Mouse (Mus musculus) brain, embryonic 14.5 days (tissue): ENCODE data around the gene Ccnf.

Experiments used
- CTCF ChIP-seq: fragments of 200-500 bp; IDR thresholded peaks from 2 replicates; pipeline ENCODE4 v1.5.1; 2012; ENCODE audit warnings: inconsistent platforms, mild to moderate bottlenecking, moderate library complexity, borderline replicate concordance; ENCODE audit not compliant: insufficient read depth, insufficient read length; ENCODE audit errors: extremely low read depth
- POLR2A ChIP-seq: fragments of 200-500 bp; IDR thresholded peaks from 2 replicates; pipeline ENCODE4 v1.6.1; 2012; ENCODE audit warnings: mild to moderate bottlenecking, inconsistent platforms, borderline replicate concordance; ENCODE audit not compliant: poor library complexity, insufficient read depth, insufficient read length, severe bottlenecking; ENCODE audit errors: extremely low read depth

DNA sequence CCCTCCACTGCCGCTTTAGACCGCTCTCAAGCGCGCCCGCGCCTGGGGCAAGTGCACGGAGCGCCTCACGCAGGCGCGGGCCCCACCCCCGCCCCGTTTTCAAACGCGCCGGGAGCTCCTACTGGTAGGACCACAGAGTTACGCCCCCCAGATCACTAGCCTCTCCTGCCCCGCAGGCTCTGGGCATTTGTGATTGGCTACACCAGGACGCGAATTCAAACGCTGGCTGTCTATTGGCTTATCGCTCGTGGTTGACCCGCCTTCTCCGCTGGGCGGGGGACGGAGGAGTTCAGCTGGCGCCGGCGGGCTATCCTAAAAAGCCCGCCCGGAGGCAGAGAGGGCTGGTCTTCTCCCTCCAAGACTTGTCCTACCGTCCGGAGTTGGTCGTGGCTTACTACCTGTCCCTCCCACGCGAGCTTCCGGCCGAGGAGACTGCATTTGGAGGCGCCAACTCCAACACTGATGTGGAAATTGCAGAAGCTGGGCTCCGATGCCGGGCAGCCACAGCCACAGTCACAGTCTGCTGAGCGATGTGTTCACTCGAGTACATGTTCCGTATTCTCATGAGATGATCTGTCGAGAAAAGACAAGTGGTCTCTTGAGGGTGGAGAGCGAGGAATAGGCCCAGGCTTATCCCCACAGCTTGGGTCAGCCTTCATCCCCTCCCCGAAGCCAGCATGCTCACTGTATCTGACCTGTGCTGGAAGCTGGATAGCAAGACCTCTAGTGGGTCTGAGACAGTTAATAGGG is at the start of gene Ccnf:
- TF ChIP-seq CTCF (peak; percentile 43; the same call in 1 of the 2 replicates), POLR2A (peak; percentile 67; the same call in 1 of the 2 replicates)
